Mouse (Mus musculus) cerebellum, postnatal 4 days (tissue): Measurements from ENCODE around the gene Cluh.

Experiments
- DNase-seq, 2 experiments: peaks; one replicate each; pipeline ENCODE4 v3.0.0; 2022; ENCODE audit warnings: low spot score in 2 of 2, mixed read lengths in 1 of 2

The Cluh gene

DNA sequence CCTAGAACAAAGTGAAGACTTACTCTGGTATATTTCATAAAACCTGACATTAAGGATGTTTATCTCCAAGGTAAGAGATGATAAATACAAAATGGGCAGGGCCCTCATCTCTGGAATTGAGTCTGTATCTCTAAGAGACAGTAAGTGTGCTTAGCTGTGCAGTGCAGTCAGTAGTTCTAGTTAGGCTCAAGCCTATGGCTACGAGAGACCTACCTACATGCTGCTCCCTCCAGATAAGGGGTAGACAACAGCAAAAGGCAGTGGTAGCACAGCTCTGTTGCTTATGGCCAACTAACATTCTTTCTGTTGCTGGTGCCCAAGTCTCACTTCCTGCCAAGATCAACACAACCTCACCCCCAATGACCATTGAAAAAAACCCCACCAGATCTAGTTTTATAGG is 24.3 kb downstream of the Cluh start:
- DNase-seq, result no peak

DNA sequence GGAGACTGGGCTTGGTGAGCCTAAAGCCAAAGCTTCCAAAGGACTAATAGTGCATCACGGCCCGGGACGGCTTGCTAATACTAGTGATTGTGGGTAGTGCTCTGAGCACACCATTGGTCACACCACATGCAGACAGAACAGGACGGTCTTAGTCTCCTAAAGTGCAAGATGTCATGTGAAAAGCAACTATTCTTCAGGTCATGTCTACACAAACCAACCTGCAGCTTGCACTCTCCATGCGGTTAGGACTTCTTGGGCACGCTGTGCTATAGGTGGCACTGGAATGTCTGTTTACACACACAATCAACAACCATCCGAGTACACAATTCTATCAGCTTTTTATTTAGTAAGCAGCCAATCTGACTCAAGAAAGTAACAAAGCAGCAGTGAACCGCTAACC is 25.4 kb downstream of the Cluh start:
- no peak for DNase-seq

DNA sequence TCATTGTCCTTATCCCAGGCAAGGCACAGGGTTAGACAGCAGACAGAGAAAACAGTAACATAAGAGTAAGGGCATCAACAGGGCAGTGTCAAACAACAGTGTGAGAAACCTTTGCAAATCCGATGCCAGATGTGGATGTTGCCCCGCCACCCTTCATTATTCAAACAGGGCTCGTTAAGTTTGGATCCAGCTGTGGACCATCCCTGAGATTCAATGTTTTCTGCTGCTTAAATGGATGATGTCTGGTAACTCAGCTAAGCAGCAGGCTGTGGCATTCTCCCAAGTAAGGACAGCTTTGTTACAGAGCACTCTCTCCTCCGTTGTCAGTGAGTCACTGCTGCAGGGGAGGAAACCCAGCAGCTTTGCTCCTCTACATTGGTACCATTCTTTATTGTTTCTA is 25.9 kb downstream of the Cluh start:
- DNase-seq, result no peak

DNA sequence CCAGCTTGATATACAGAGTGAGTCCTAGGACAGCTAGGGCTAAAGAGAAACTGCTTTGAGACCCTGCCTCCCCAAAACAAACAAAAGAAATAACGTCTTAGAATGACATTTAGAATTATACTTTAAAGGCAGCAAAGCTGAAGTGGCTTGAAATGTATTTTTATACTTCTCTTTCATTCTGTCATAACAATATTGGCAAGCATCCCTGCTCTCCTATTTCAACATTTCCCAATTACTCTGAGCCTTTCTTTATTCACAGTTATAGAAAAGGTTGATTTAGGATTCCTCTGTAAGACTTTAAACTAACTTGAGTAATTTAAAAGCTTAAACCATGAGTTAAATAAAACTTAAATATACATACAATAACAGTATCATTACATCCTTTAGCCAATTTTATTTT is 42.9 kb downstream of the Cluh start:
- DNase-seq, result no peak

DNA sequence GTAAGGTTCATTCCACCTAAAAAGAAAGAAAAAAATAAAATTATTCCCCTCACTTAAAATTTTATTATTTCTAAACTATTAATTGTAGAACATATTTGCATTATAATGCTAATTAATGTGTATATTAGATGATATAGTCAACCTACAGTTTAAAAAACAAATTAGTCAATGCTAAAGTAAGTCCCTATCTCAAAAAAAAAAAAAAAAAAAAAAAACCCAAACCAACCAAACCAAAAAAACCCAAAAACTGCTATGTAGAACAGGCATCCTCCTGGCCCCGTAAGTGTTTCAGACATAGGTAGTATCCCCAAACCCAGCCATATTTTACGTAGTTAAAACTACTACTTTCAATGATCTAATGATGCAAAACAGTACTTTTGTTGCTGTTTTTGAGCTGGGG is 50.2 kb downstream of the Cluh start:
- no peak for DNase-seq

DNA sequence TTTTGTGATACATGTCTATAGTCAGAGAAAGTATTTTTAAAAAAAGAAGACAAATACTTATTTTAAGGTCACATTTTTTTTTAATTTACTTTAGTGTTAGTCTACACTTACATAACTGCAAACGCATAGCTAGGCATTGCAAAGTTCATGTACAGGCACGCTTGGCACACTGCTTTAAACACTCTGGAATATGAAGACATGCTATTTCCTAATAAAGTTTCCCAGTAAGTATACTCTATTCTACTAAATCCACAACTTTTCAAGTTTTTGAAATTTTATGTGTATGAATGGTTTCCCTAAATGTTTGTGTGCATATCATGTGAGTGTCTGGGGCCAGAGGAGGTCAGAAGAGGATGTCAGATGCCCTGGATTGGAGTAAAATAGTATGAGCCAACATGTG is 54.8 kb downstream of the Cluh start:
- no peak for DNase-seq

DNA sequence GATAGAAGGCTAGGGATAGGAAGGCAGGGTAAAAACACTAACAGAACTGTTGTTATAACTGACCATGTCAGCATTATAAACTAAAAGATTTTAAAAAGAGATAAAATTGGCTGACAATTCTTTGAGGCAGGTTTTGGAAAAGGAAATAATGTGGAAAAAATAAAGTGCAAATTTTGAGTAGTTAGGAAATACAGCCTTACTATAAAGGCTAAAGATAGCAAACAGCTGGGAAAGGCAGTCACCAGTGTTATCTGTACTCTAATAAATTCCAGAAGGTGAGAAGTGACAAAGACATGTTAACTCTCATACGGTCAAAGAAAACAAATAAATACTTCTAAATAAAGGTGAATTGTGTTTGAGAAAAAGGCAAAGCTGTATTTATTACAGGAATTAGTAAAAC is 59.5 kb downstream of the Cluh start:
- DNase-seq, result no peak

DNA sequence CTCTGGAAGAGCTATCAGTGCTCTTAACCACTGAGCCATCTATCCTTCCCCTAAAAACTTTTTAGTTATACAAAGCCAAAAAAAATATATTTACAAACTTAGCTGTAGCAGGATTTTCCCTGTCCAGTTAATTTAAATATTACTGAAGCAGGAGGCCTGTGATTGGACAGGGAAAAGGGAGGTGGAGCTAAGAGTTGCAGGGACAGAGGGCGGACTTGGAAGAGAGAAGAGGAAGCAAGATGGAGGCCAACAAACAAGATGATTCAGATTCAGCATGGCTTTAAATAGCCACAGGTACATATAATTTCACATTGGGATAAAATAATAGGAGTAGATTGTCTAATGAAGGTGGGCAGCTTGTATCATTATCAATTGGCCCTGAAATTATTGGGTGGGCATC is 61.4 kb downstream of the Cluh start:
- DNase-seq, result no peak

DNA sequence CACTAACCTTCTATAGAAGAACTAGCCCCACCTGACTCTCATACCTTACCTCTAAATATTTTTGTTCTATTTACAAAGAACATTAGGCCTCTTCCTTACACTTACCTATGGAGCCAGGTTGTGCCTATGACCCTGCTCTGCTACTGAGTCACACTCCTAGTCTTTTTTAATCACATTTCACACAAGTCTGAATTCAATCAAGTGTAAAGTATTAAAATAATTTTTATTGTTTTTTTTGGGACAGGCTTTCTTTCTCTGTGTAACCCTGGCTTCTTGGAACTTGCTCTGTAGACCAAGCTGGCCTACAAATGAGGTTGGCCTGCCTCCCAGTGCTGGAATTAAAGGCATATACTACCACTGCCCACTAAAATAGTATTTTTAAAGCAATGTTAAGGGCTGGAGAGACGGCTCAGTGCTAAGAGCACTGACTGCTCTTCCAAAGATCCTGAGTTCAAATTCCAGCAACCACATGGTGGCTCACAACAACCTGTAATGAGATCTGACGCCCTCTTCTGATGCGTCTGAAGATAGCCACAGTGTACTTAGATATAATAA is 66.8 kb downstream of the Cluh start:
- no peak for DNase-seq
